Mouse (Mus musculus): ENCODE measurements around the gene Marcks. TPM values are rescaled to one million over a fixed set of nuclear protein-coding genes. Genes with fewer than 3 reads are reported as not detected.

Marcks gene
- total and polyA plus RNA-seq, 3 experiments, result 16.9 to 80.7 (median 74.2) TPM

DNA sequence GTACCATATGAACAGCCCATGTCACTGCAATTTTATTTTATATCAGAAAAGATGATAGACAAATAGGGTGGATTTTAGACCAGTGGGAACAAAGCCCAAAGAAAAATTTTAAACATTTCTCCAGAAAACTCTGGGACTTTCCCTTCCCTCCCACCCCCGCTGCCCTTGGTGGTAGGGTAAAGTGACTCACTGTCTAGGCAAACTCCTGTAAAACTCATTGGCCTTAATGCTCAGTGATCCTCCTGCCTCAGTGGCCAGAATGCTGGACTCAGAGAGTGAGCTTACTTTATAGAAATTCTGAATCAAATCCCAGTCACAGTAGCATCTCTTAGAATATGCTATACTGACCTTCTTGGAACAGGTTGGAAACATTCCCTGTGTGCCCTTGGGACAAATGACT is 6.7 kb upstream of the Marcks start:
- Histone ChIP-seq H3K4me3 (replicated peaks in 1 of 3; ENCODE audit: low read depth in 2 of 3, low read length in 2 of 3, poor library complexity in 1 of 3) (no peak overlapping the region), H3K27ac (ENCODE audit: insufficient read depth, low read depth) (no peak overlapping the region), H3K4me2 (ENCODE audit: insufficient read depth, low read depth, poor library complexity, severe bottlenecking) (no peak overlapping the region), H3K4me1 (ENCODE audit: control insufficient read depth in 1 of 2, insufficient read depth in 2 of 2) (peaks cover 3 to 12% of the 10 kb centered on the region in 2 experiments; a peak in 3 of 4 replicates), H3K27me3 (replicated peaks) (no peaks in the 10 kb centered on the region), H3K9ac (ENCODE audit: insufficient read depth, low read depth) (no peak overlapping the region), H3K9me3 (replicated peaks; ENCODE audit: low read length) (peaks cover 2% of the 10 kb centered on the region), H3K79me2 (replicated peaks; ENCODE audit: control insufficient read depth, extremely low read depth, insufficient read depth, poor library complexity, severe bottlenecking) (no peaks in the 10 kb centered on the region), H3K36me3 (replicated peaks in 1 of 2; ENCODE audit: control insufficient read depth in 1 of 2, insufficient read depth in 1 of 2, low read length in 1 of 2) (no peaks in the 10 kb centered on the region)
- TF ChIP-seq EP300 (IDR thresholded peaks at IDR 0.05; ENCODE audit: low read length), result peak; percentile 81
- no peak for TF ChIP-seq SMC3 (IDR thresholded peaks at IDR 0.05; ENCODE audit: low read depth, low read length)
- TF ChIP-seq JUND (conservative IDR thresholded peaks at IDR 0.05; ENCODE audit: low read depth, low read length), result peak; percentile 50; the same call in 1 of the 2 replicates
- peak; percentile 42; the same call in 1 of the 2 replicates for TF ChIP-seq JUN (IDR thresholded peaks at IDR 0.05; ENCODE audit: insufficient read depth, low read depth, low read length)
- dilution Hi-C loops (cut with MboI; ENCODE audit: extremely low pct_ligation_motif_present, extremely low pct_unique_long_range_greater_than_20kb, low sequenced_read_pairs) (no loop called here), in situ Hi-C loops (cut with MboI; ENCODE audit: low pct_ligation_motif_present, low pct_unique_long_range_greater_than_20kb, low sequenced_read_pairs) (no loop called here)
- DNase-seq (ENCODE audit: extremely low read depth), result peak; percentile 33

- Histone ChIP-seq H3K9me3 (replicated peaks; ENCODE audit: low read length) (no peaks in the 10 kb centered on the region), H3K79me2 (replicated peaks; ENCODE audit: control insufficient read depth, extremely low read depth, insufficient read depth, poor library complexity, severe bottlenecking) (peaks cover 14% of the 10 kb centered on the region), H3K4me2 (ENCODE audit: insufficient read depth, low read depth, poor library complexity, severe bottlenecking) (peak overlapping the region; percentile 76; the same call in 1 of the 2 replicates), H3K4me3 (replicated peaks in 1 of 3; ENCODE audit: low read depth in 2 of 3, low read length in 2 of 3, poor library complexity in 1 of 3) (no peak overlapping the region), H3K27me3 (replicated peaks) (no peaks in the 10 kb centered on the region), H3K27ac (ENCODE audit: insufficient read depth, low read depth) (no peak overlapping the region), H3K4me1 (ENCODE audit: control insufficient read depth in 1 of 2, insufficient read depth in 2 of 2) (peaks cover 3 to 14% of the 10 kb centered on the region in 2 experiments; a peak in 3 of 4 replicates), H3K36me3 (replicated peaks in 1 of 2; ENCODE audit: control insufficient read depth in 1 of 2, insufficient read depth in 1 of 2, low read length in 1 of 2) (no peaks in the 10 kb centered on the region), H3K9ac (ENCODE audit: insufficient read depth, low read depth) (no peak overlapping the region)
- DNase-seq (ENCODE audit: extremely low read depth), result no peak
- TF ChIP-seq USF2 (conservative IDR thresholded peaks at IDR 0.05; ENCODE audit: low read depth, low read length) (no peak), MAX (IDR thresholded peaks at IDR 0.05; ENCODE audit: low read length) (no peak), JUND (conservative IDR thresholded peaks at IDR 0.05; ENCODE audit: low read depth, low read length) (no peak), PAX5 (IDR thresholded peaks at IDR 0.05; ENCODE audit: low read length) (no peak), ELF1 (IDR thresholded peaks at IDR 0.05; ENCODE audit: low read depth, low read length) (no peak), UBTF (IDR thresholded peaks at IDR 0.05; ENCODE audit: low read depth, low read length) (no peak), CTCF (conservative IDR thresholded peaks at IDR 0.05 in 1 of 2, IDR thresholded peaks at IDR 0.05 in 1 of 2; ENCODE audit: low read depth in 2 of 2, low read length in 2 of 2) (no peak), ZC3H11A (IDR thresholded peaks at IDR 0.05; ENCODE audit: low read depth, low read length) (no peak), ZMIZ1 (IDR thresholded peaks at IDR 0.05; ENCODE audit: low read depth, low read length) (no peak), USF1 (IDR thresholded peaks at IDR 0.05; ENCODE audit: low read depth, low read length) (no peak), ZKSCAN1 (IDR thresholded peaks at IDR 0.05; ENCODE audit: borderline replicate concordance, low read depth, low read length) (no peak), SMC3 (IDR thresholded peaks at IDR 0.05; ENCODE audit: low read depth, low read length) (no peak), POLR2AphosphoS2 (IDR thresholded peaks at IDR 0.05; ENCODE audit: low read depth, low read length) (no peak), CHD2 (IDR thresholded peaks at IDR 0.05; ENCODE audit: low read length) (no peak)
- dilution Hi-C loops (cut with MboI; ENCODE audit: extremely low pct_ligation_motif_present, extremely low pct_unique_long_range_greater_than_20kb, low sequenced_read_pairs) (no loop called here), in situ Hi-C loops (cut with MboI; ENCODE audit: low pct_ligation_motif_present, low pct_unique_long_range_greater_than_20kb, low sequenced_read_pairs) (no loop called here)
Measured at GRCm38 (mm10) chr10:37141621-37142020, 2.9 kb upstream of the Marcks start.
